Mouse (Mus musculus) ES-E14 (cell line): ENCODE data around the gene Tmx4. TPM values are rescaled to one million over a fixed set of nuclear protein-coding genes. Genes with fewer than 3 reads are reported as not detected.

Source experiments
- DNase-seq: peaks from one replicate; pipeline ENCODE4 v3.0.0-alpha.2; 2013; ENCODE audit warnings: low read depth, low spot score
- H3K27ac ChIP-seq: 2 replicates; pipeline ENCODE4 v1.5.1; 2012; ENCODE audit warnings: low read depth, mild to moderate bottlenecking, low read length, moderate library complexity, mixed read lengths; ENCODE audit not compliant: poor library complexity, insufficient read depth, severe bottlenecking
- H3K36me3 ChIP-seq: 2 replicates; pipeline ENCODE4 v1.6.1; 2012; ENCODE audit warnings: mild to moderate bottlenecking, low read length, moderate library complexity, mixed read lengths; ENCODE audit not compliant: control insufficient read depth, poor library complexity, insufficient read depth, severe bottlenecking
- H3K4me1 ChIP-seq, 2 experiments: fragments of 150-350 bp in 1 of 2; sonication (generic) in 1 of 2; 2 replicates each; pipeline ENCODE4 v1.6.1; 2012; ENCODE audit warnings: low read length in 2 of 2, mild to moderate bottlenecking in 1 of 2, mixed read lengths in 1 of 2; ENCODE audit not compliant: control insufficient read depth in 2 of 2, insufficient read depth in 2 of 2, poor library complexity in 1 of 2
- H3K4me3 ChIP-seq, 2 experiments: fragments of 150-350 bp in 1 of 2; sonication (generic) in 1 of 2; 2 replicates each; pipeline ENCODE4 v1.5.1; 2012; ENCODE audit warnings: low read length in 2 of 2, low read depth in 1 of 2, mild to moderate bottlenecking in 1 of 2, mixed read lengths in 1 of 2; ENCODE audit not compliant: insufficient read depth in 1 of 2, poor library complexity in 1 of 2, severe bottlenecking in 1 of 2
- H3K9ac ChIP-seq: 2 replicates; pipeline ENCODE4 v1.6.1; 2012; ENCODE audit warnings: low read depth, mild to moderate bottlenecking, low read length, mixed read lengths; ENCODE audit not compliant: poor library complexity, insufficient read depth, severe bottlenecking
- H3K9me3 ChIP-seq: fragments of 150-350 bp; sonication (generic); 2 replicates; pipeline ENCODE4 v1.6.1; 2012; ENCODE audit warnings: low read depth, mild to moderate bottlenecking, low read length; ENCODE audit not compliant: control insufficient read depth, insufficient read depth
- CHD2 ChIP-seq: IDR thresholded peaks from 2 replicates; pipeline ENCODE4 v1.6.1; 2014; ENCODE audit warnings: mild to moderate bottlenecking, low read depth, low read length, inconsistent platforms
- HCFC1 ChIP-seq: IDR thresholded peaks from 2 replicates; pipeline ENCODE4 v1.6.1; 2012; ENCODE audit warnings: low read length, inconsistent platforms, borderline replicate concordance; ENCODE audit not compliant: insufficient read depth
- MAFK ChIP-seq: IDR thresholded peaks from 2 replicates; pipeline ENCODE4 v1.6.1; 2014; ENCODE audit warnings: mild to moderate bottlenecking, low read depth, low read length, inconsistent platforms; ENCODE audit not compliant: insufficient read depth
- ZC3H11A ChIP-seq: IDR thresholded peaks from 2 replicates; pipeline ENCODE4 v1.6.1; 2012; ENCODE audit warnings: low read depth, mild to moderate bottlenecking, inconsistent platforms, low read length, borderline replicate concordance
- ZNF384 ChIP-seq: IDR thresholded peaks from 2 replicates; pipeline ENCODE4 v1.6.1; 2012; ENCODE audit warnings: low read depth, low read length, inconsistent platforms
- in situ Hi-C, 2 experiments: fragments of 600-800 bp; cut with MboI; formaldehyde crosslinking; loops; one replicate each; pipeline ENCODE4 v1.15.1; 2025; ENCODE audit warnings: low sequenced_read_pairs in 2 of 2, inconsistent platforms in 1 of 2; ENCODE audit not compliant: unreplicated experiment in 2 of 2
- total RNA-seq: library from RNA; depleted of rRNA; stranded (reverse); fragments of 300-350 nt; gene quantifications from 2 replicates; pipeline ENCODE4 v1.2.3, GENCODE M21; 2012

Gene Tmx4
- total RNA-seq, 1 experiment, result 11.2 TPM

DNA sequence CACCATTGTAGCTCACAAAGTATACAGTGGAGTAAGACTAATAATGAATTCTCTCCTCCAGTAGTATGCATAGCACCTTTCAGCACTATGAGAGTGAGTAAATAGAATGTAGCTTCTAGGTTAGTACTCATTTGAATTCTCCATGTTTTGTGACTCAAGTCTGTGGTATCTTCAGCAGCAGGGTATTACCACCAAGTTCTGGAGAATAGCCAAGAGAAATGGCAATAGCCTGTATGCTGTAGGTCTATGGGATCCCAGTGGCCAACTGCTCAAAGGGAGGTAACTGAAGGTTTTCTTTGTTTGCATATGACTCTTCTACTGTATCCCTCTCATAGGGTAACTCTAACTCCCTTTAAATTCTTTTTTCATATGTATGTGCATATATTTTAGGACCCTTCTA, 39.0 kb downstream of the Tmx4 start:
- in situ Hi-C loops, result no loop called here
- Histone ChIP-seq H3K9ac (no peak overlapping the region), H3K4me3 (no peak overlapping the region), H3K4me1 (no peaks in the 10 kb centered on the region), H3K9me3 (no peaks in the 10 kb centered on the region), H3K27ac (no peak overlapping the region), H3K36me3 (no peaks in the 10 kb centered on the region)
- no peak for TF ChIP-seq MAFK
- no peak for TF ChIP-seq ZC3H11A
- no peak for TF ChIP-seq ZNF384
- TF ChIP-seq CHD2, result no peak
- no peak for TF ChIP-seq HCFC1
- DNase-seq, result no peak

DNA sequence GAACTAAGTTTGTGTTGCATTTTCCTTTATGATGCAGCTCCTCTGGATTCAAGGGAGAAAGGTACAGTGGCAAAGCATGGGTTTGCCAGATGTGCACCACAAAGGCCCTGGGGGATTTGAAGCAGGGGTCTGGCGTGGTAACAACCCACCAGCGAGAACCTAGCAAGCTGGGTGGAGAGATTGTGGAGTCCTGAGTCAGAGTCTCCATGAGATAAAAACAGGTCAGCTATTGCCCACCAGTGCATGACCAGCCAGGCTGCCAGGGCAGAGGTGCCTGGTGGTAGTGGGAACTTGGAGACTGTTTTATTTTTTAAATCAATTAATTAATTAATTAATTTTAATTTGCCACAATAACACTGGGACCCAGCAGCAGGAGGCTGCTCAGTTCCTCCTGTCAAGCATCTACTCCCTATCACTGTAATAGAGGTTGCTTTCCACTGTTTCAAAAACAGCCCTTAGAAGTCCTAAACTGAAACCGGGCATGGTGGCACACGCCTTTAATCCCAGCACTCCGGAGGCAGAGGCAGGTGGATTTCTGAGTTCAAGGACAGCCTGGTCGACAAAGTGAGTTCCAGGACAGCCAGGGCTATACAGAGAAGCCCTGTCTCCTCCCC, 52.8 kb downstream of the Tmx4 start:
- TF ChIP-seq MAFK (no peak), ZC3H11A (no peak), ZNF384 (no peak), HCFC1 (no peak)
- no peaks in the 10 kb centered on the region for H3K9me3 ChIP-seq
- H3K36me3 ChIP-seq, result no peaks in the 10 kb centered on the region
- no peaks in the 10 kb centered on the region for H3K4me1 ChIP-seq
- no peak for DNase-seq
- in situ Hi-C loops, result no loop called here
- no peak overlapping the region for H3K27ac ChIP-seq
- H3K4me3 ChIP-seq, result no peak overlapping the region
- no peak overlapping the region for H3K9ac ChIP-seq

DNA sequence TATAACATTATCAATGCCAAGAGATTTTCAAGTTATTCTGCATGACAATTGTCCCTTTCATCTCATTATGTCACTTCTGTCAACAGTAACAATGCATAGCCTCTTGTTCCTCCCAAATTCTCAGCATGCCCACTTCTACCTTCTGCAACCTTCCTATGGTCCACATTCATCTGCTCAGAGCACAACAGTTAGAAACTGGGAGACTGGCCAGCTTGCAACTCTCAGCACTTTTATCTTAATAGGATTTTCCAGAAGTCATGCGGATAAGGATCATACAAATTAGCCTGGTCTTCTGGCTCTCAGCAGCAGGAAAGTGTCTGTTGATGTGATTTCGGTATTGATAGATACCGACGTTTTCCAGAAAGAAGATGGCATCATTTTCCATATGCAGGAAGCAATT, 58.7 kb downstream of the Tmx4 start:
- TF ChIP-seq ZNF384 (no peak), HCFC1 (no peak), CHD2 (no peak), ZC3H11A (no peak), MAFK (no peak)
- Histone ChIP-seq H3K9ac (no peak overlapping the region), H3K4me1 (no peaks in the 10 kb centered on the region), H3K9me3 (no peaks in the 10 kb centered on the region), H3K36me3 (no peaks in the 10 kb centered on the region), H3K27ac (no peak overlapping the region), H3K4me3 (no peak overlapping the region)
- no peak for DNase-seq
- in situ Hi-C loops, result no loop called here

DNA sequence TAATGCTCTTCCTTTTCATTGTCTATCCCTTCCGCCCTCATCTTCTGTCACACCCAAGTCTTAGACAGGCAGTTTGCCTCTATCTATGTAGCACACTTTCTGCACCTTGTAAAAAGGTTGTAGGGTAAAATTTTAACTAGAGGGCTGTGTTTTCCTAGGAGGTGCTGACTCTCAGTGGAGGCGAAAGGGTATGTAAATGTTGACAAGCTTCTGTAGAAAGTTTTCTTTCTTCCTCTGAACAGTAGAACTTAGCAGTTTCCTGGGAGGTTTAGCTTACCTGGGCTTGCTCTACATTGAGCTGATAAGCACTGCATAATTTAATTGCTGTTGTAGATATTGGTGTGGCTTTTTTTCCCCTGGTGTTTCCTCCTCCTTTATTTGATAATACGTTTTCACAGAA, 84.5 kb downstream of the Tmx4 start:
- no peak overlapping the region for H3K27ac ChIP-seq
- in situ Hi-C loops, result no loop called here
- H3K4me3 ChIP-seq, result no peak overlapping the region
- H3K4me1 ChIP-seq, result no peaks in the 10 kb centered on the region
- H3K9ac ChIP-seq, result no peak overlapping the region
- H3K9me3 ChIP-seq, result no peaks in the 10 kb centered on the region
- H3K36me3 ChIP-seq, result no peaks in the 10 kb centered on the region
- TF ChIP-seq MAFK (no peak), HCFC1 (no peak), ZC3H11A (no peak), CHD2 (no peak), ZNF384 (no peak)
- DNase-seq, result no peak

DNA sequence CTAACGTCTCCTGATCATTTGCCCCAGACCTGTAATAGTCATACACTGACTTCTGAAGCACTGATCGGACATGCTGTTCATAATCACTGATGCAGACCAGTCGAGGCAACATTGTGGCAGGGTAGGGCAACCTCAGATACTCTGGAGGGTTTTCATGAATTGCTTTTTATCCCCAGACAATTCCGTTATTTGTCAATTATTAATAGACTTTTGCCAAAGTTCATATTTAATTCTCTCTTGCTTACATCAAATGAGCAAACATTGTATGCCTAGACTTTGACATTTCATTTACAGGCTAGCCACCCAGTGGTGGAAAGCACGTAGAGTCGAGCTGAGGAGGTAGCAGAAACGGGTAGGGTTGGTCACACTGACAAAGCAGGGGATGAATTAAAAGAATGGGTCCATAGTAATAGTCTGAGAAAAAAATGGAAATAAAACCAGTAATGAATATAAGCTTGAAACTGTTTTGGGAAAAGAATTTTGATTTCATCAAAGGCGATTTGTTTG, 89.7 kb downstream of the Tmx4 start, which contains the start of gene Hao1:
Gene Hao1 (minus strand): TSS at position 148 of the 507 bp plus-strand sequence.
- Histone ChIP-seq H3K36me3 (no peaks in the 10 kb centered on the region), H3K4me3 (no peak within 1 kb of the TSS), H3K9me3 (no peaks in the 10 kb centered on the region), H3K4me1 (no peaks in the 10 kb centered on the region), H3K9ac (no peak within 1 kb of the TSS), H3K27ac (no peak within 1 kb of the TSS)
- in situ Hi-C loops, result loop anchor here in 1 of 2 experiments (5.0 kb wide), 1 partner anchor 778 kb away; no protein-coding TSS in a partner anchor
- TF ChIP-seq MAFK (no peak), ZNF384 (no peak), CHD2 (no peak), HCFC1 (no peak), ZC3H11A (no peak)
- DNase-seq, result no peak
